Mouse (Mus musculus): ENCODE measurements around the gene 6330409D20Rik.

DNA sequence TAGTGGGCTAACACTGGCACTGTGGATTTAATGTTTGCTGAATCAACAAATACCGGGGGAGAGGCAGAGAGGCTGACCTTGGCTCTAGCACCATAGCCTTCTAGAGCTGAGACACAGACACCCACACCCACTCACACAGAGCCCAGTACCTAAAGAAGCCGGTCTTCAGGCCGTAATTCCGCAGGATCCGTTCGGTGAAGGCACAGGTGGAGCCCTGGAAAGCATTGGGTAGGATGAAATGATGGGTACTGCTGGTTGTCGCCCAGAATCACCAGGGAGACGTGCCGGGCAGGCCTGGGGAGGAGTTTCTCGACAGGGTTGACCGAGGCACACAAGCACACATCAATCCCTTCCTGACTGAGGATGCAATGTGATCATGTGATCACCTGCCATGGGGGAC is 49.8 kb downstream of the 6330409D20Rik start:
- TF ChIP-seq CTCF (conservative IDR thresholded peaks at IDR 0.05; ENCODE audit: insufficient read depth, insufficient read length, low read depth, low read length) (no peak), POLR2A (IDR thresholded peaks at IDR 0.05; ENCODE audit: low read depth, low read length) (no peak)
